Mouse (Mus musculus) liver, adult (tissue): ENCODE data around the gene Cyp2j6.

Experiments used
- GATA4 ChIP-seq: IDR thresholded peaks from 2 replicates; pipeline ENCODE4 v1.6.1; 2014; ENCODE audit warnings: mild to moderate bottlenecking, low read length; ENCODE audit not compliant: insufficient replicate concordance

Gene Cyp2j6

DNA sequence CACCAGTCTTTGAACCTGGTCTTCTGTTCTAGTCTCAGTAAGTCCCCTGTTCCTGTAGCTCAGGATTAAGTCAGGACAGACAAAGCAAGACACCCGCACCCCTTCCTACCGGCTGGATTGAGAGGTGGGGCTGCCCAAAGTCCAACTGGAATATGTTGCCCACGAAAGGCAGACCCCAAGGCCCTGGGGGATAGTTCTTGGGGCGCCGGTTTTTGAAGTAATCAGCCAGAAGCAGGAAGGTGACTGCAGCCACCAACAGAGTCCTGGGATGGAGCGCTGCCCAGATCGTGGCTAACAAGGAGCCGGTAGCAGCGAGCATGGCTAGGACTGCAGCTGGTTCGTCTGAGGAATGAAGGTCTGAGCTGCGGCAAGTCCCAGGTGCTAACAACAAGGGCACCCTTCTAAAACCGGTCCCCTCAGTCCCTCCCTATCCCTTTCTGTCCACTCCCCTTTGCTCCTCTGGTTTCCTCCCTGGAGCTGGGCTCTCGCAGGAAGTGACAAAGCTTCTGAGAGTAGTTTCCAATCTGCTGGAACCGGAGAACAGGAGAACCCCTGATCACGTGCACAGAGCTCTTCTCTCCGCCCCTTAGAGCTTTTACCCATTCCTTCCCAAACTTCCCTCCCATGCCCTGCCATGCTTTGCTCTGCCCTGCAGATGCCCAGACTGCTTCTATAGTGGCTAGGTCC is at the start of gene Cyp2j6:
Gene Cyp2j6, minus strand, starts transcription at position 529 of the 687 bp plus-strand sequence.
- TF ChIP-seq GATA4, result peak; percentile 40; the same call in 1 of the 2 replicates

DNA sequence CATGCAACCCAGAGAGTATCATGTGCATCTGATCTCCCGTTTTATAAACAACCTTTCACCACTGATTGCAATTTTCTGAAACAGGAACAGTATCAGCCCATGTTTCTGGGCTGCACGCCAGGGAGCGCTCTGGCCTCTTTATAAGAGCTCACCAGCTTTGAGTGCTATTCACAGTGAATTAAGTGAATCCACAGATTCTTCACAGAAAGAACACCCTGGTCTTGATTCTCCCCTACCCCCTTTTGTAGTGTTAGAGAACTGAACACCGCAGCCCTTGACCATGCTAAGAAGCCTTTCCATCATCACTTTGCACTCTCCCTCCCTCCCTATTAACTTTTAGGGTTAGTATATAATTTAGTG is 38.3 kb upstream of the Cyp2j6 start:
- no peak; the same call in 1 of the 2 replicates for TF ChIP-seq GATA4

DNA sequence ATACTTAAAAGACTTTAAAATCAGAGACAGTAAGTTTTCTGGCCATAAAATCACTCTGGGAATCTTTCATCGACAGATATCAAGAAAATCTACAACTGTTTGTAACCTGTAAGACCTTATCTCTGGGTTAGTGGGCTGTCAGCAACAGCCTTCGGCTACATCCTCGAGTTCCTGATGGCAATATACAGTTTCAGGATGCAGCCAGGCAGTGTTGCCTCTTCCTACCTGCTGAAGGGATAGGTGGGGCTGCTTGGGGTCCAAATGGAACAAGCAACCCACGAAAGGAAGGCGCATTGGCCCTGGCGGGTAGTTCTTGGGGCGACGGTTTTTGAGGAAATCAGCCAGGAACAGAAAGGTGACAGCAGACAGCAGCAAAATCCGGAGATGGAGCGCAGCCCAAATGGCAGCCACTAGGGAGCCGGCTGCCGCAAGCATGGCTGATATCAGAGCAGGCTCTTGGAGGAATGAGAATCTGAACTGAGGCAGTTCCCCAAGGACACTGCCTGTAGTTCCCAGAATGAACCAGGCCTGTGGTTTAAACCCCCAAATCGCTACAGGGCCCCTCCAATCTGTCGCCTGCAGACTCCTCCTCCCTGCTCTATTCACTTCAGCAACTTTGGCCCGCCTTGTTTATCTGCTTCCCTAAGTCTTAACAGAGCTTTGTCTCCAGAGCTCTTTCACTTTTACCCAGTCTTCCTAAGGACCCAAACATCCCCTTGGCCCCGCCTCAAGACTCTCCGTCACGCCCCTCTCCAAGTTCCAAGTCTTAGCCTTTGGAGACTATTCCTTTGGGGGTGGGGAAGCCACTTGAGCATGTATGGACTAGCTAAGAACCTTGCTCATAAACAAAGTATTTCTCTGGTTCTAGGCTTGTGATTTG is 37.7 kb upstream of the Cyp2j6 start, which contains the start of gene Cyp2j9:
Gene Cyp2j9, minus strand, starts transcription at position 668 of the 880 bp plus-strand sequence.
- peak; percentile 8; the same call in 1 of the 2 replicates for TF ChIP-seq GATA4

DNA sequence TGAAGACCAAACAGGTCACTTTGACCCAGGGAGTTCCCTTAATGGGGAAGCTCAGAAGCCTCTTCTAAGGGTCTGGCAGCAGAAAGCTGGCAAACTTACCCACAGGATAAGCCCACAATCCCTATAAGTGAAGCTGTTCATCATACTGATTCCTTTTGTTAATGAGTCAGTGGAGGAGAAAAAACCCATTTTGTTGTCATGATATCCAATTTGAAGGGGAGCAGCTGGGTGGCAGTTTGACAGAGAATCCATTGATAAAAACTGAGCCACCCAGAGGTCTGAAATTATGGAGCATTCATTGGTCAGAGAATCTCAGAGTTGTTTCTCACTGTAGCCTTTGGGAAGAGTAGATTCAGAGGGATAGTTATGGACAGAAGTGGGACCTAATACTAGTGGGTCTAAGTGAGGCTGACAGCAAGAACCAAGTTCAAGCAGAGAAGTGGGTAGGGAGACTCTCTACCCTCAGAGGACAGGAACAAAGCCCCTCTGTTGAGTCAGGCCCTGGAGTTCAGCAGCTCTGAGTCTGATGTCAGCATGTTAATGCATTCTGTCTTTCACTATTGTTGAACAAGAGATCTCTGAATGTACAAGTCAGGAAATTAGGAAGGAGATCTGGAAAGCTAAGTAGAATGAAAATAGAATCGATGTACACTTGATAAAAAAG is 28.1 kb upstream of the Cyp2j6 start:
- no peak for TF ChIP-seq GATA4

DNA sequence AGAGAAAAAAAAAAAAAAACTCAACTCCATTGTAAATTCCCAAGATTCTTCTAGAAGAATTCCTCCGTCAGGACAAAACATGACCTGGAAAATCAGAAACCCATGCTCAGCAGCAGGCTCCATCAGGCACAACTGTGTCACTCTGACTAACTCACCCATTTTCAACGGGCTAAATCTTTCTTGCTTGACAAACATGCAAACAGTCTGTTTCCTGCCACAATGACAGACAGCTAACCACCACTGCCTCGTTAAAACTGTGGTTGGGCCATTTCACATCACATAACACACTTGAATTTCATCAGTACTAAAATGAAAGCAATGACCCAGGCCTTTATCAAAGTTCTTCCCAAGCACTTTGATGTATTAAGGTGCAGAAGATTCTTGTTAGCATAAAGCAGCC is 16.0 kb upstream of the Cyp2j6 start:
- no peak for TF ChIP-seq GATA4

DNA sequence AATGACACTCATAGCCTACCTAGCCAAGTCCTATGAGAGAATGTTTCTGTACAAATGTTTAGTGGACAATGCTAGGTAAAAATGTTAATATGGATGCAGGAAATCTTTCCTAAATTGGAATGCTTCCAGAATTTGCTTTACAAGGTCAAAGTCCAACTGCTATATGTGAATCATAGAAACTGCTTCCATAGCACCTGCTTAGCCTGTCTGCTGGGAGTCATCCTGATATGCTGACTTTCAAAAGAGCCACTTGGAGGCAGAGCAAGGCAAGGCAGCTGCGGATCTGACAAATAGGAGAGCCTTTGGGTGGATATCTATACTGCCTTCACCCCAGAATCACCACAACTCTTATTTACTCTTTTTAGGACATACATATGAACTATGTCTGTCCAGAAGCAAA is 14.5 kb upstream of the Cyp2j6 start:
- TF ChIP-seq GATA4, result no peak

DNA sequence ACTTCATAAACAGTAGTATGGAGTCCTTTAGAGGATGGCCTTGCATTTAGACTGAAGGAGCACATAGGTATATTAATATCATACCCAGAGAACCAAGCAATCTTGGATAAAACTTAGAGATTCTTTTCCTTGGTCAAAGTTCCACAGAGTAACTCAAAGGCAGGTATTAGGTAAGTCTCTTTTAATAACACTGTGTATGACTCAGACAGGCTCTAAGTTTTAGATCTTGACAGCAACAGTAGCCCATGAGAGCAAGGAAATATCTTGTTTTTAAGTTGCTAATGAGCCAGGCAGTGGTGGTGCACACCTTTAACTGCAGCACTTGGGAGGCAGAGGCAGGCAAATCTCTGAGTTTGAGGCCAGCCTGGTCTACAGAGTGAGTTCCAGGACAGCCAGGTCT is 12.3 kb upstream of the Cyp2j6 start:
- TF ChIP-seq GATA4, result no peak

DNA sequence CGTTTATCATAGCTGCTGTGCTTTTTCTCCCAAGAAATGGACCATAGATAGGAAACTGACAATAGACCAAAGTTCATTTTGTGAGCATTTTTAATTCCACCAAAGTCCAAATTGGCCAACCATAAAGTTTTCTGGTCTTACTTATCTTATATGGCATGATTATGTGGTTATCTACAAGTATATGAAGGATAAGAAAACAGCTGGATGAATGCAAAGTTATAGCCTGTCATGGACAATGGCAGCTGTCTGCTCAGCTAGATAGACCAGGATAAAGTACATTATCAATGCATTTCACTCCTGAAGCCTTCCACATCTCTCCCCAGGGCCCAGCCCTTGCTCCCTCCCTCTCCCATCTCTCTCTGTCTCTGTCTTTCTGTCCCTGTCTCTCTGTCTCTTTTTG is 7.0 kb upstream of the Cyp2j6 start:
- TF ChIP-seq GATA4, result no peak

DNA sequence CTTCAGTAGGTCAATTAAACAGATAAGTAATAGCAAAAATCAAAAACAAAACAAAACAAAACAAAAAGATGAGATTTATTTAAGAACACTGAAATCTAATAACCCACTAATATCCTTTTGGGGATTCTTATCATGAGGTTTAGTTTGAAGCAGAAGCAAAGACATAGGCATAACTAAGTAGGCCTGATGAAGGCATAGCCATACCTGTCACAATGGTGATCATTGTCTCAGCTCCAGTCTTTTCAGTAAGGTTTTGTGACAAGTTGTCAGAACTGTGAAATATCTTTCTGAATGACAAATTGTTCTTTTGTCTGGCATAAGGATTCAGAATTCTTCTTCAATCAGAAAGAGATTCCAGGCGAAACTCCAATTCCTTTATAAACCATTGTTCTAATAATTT is 6.3 kb upstream of the Cyp2j6 start:
- TF ChIP-seq GATA4, result no peak

DNA sequence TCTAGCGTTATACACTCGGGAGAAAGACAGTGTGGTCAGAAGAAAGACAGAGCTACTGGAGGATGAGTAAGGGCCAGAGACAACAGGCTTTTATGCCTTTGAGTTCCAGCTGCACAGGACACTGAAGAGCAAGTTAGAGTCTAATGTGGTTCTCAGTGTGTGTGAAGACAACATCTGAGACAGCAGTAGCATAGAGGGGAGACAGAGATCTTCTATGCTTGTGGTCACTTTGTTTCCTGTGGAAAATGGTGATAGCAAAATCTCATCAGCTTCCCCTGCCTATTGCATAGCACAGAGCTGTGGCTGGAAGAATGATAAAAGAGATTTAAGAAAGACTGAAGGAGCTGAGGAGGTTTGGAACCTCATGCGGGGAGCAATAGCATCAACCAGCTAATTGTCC is 1.8 kb downstream of the Cyp2j6 start:
- no peak for TF ChIP-seq GATA4

DNA sequence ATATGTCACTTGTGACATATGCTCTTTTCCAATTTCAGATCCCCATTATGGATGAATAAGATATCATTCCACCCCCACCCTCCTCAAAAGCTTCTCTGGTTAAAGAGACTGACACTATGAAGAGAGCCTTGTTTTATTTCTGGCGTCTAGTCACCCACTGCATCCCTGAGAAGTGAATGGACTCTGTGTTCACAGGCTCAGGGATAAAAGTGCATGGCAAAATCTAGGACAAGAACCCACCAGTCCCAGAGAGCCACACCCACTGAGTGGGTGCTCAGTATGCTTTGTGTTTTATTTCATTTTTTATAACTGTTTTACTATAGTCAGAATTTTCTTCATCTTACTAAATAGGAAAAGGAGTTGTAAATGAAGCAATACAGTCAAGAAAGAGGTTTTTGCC is 7.5 kb downstream of the Cyp2j6 start:
- no peak for TF ChIP-seq GATA4

DNA sequence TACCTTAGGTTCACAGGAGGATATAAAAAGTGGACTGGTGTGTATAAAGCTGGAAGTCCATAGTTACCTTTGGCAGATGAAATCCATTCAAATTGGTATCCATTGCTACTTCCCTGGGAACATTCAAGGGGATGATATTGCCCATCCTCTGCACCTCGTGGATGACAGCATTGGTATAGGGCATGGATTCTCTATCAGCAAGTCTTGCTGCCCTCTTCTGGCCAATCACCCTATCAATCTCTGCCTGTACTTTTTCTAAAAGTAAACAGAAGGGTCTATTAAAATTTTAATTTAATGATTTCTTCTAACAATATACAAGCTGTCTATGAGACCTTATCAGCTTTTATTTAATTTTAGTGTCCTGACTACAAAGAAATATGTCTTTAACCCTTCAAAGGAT is 27.7 kb downstream of the Cyp2j6 start:
- TF ChIP-seq GATA4, result no peak

DNA sequence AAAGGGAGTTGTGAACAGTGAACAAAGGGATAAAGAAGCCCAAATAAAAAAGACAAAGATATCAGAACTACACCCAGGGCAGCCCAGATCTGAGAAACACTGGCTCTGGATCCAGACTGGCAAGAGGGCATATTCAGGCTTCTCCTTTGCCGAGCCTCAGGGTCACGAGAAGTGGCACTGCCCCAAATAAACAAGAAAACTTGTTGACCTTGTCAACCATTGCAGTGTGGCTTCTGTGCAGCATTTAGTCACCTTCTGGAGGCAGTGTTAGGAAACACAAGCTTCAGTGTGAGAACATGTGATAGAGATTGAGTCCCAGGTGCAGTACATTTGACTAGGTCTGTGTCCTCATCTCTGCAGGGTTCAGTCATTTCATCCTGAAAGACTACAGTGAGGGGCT is 31.2 kb downstream of the Cyp2j6 start:
- TF ChIP-seq GATA4, result no peak

DNA sequence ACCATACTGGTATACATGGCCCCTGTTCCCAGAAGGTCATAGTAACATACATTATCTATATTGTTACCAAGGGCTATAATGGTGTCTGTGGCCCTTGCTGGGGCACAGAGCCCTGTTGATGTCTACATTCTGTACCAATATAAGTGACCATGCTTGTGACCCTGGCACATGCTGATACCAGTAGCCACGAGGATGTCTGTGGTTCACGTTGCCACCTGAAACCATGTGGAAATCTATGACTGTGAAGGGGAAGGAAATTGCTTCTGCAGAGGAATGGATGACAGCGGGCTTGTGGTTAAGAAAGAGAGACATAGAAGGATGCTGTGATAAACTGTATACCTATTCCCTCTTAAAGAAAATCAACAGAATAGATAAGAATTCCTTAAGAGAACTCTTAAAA is 43.4 kb downstream of the Cyp2j6 start:
- TF ChIP-seq GATA4, result no peak

DNA sequence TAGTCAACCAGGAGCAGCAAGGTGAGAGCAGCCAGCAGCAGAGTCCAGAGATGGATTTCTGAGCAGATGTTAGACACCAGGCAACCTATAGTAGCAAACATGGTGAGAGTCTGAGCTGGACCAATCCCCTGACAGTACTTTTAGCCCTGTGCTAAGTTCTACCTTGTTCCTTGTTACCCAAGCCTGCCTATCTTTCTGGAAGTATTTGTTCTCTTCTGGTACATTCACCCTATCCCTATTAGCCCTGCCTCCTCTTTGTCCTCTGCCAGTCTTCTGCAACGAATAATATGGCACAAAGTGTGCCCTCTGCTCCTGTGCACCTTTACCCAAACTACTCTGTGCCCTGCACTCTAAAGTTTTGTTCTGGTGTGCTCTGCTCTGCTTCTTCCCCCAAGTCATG is 46.2 kb downstream of the Cyp2j6 start, which contains the start of gene Cyp2j8:
Gene Cyp2j8, minus strand, starts transcription at position 101 of the 400 bp plus-strand sequence.
- TF ChIP-seq GATA4, result no peak
